Mouse (Mus musculus) monocyte, adult 2 months (primary cell): Measurements from ENCODE around the gene Gm29427.
"Not testable (repeated sequence)": the region's sequence is repeated elsewhere in the genome, so short reads cannot be mapped to it uniquely, and the experiment has no call there.

Source experiments
- DNase-seq, 2 experiments: peaks; one replicate each; pipeline ENCODE4 v3.0.0; 2022; ENCODE audit warnings: low spot score in 2 of 2, low read depth in 1 of 2

The Gm29427 gene

GRCm38 (mm10) chr1:130678551-130678950 is 37.0 kb downstream of the Gm29427 start:
- no peak for DNase-seq

DNA sequence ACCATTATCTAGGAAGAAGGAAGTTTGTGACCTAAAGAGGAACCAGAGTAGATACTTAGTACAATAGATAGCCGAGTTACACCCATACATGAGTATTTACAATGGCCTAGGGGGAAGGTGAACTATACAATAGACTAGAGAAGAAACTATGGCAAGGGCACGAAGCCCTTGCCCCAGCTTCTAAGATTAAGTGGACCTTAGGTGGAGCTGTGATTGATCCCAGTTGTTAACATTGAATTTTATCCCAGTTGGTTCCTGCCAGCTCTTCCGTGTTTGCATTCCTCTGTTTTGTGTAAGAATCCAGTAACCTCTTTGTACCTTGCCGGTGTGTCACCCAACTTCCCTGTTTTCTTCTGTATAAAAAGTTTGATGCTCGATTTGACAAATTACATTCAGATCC is 52.0 kb downstream of the Gm29427 start:
- DNase-seq = not testable (repeated sequence)

DNA sequence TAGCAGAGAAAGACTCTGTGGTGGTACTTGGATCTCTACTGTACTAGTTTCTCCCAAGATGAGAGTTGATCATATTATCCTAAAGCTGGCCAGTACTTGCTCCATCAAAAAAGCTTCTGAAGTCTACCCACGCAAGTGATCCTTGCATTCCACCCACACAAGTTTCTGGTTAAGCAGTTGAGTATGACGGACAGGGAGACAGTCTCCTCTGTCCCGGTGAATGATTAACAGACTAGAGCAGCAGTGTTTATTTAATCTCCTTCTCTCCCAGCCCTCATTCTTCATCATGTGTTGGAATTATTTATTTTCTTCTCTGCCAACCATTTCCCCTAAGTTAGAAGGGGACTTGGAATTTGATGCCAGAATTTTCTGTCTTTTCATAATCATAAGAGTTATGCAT is 54.1 kb downstream of the Gm29427 start, which contains the start of gene C4bp:
Gene C4bp (minus strand): TSS at position 179 of the 400 bp plus-strand sequence.
- DNase-seq = no peak

DNA sequence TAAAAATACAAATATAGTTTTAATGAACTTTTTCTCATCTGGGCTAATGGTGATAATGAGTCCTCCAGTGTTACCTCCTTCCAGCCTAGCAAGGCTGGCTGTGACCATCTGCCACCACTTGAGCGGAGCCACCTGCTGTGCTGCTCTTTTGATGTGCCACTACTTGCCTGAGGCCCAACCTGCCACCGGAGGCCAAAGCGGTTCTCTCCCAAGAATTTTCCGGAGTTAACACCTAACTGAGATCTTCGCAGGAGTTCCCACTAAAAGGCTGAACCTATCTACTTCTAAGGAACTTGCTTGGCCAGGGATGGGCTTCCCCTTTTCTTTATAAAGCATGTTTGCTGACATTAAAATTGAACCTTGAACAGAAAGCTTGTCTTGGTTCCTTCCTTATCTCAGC is 56.0 kb downstream of the Gm29427 start:
- not testable (repeated sequence) for DNase-seq

DNA sequence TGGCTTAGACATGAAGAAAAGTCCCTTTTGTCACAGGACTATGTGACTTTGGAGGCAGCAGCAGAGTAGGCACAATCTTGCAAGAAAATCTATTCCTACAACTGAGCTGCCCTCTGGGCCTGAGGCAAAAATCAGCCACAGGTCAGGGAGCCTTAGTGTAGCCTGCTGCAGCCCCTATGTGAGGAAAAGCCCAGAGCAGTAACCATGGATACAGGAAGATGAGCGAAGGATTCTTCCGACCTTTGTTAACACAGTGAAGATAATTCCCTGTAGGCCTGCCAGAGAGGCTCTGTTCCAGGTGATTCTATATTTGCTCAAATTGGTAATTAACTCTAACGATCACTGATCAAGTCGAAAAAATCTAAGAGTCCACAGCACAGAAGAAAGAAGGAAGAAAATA is 71.5 kb downstream of the Gm29427 start:
- DNase-seq = no peak

DNA sequence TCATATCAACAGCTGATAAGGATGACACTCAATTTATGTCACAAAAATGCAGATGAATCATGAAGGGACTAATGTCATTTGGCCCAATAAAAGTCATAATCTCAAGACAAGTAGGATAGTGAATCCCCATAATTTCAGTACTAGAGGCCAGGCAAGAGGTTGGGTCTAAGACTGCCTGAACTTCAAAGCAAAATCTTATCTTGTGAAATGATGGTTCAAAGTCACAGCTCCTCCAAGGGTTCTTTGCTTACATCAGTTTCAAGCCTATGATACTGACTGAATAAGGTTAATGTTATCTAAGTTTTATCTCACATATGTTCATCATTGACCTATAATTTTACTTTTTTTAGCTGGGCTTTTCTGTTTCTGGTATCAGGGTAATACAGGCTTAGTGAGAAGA is 74.6 kb downstream of the Gm29427 start:
- DNase-seq = no peak

- DNase-seq = peak in 1 of 2 experiments; percentile 30
Observed at GRCm38 (mm10) chr1:130633761-130634410, 81.7 kb downstream of the Gm29427 start.

GRCm38 (mm10) chr1:130633316-130633715 is 82.3 kb downstream of the Gm29427 start:
- DNase-seq = no peak

- no peak for DNase-seq
Observed at GRCm38 (mm10) chr1:130629521-130629920, 86.1 kb downstream of the Gm29427 start, which contains the start of gene Zp3r. Gene Zp3r, minus strand, starts transcription at chr1:130629621.
